Mouse (Mus musculus) cerebellum, adult (tissue): ENCODE data around the gene Bcl2l12.

Experiments used
- ATAC-seq: cut with Nextera tagmentation; 2 replicates; pipeline ENCODE4 v1.9.2; 2017; ENCODE audit warnings: mild to moderate bottlenecking, moderate library complexity, mixed read lengths; ENCODE audit not compliant: insufficient number of reproducible peaks, low FRiP score, low TSS enrichment

Bcl2l12 gene

GRCm38 (mm10) chr7:44997231-44997939, 1.1 kb downstream of the Bcl2l12 start, which contains the start of gene Irf3:
TSS of gene Irf3 (plus strand) at chr7:44997648.
- ATAC-seq, result peak; percentile 78

- no peak for ATAC-seq
Measured at GRCm38 (mm10) chr7:44996672-44997071, 1.8 kb downstream of the Bcl2l12 start.

- no peak for ATAC-seq
Measured at GRCm38 (mm10) chr7:44986879-44987718, 11.4 kb downstream of the Bcl2l12 start.

GRCm38 (mm10) chr7:44986192-44986878, 12.2 kb downstream of the Bcl2l12 start, which contains the start of gene Prmt1:
TSS of gene Prmt1 (minus strand) at chr7:44986568.
- ATAC-seq, result peak; percentile 94

- no peak for ATAC-seq
Measured at GRCm38 (mm10) chr7:44985595-44986191, 12.8 kb downstream of the Bcl2l12 start.

- ATAC-seq, result no peak
Measured at GRCm38 (mm10) chr7:44984833-44985164, 13.7 kb downstream of the Bcl2l12 start.

- ATAC-seq, result no peak
Measured at GRCm38 (mm10) chr7:44983944-44984832, 14.3 kb downstream of the Bcl2l12 start.

- ATAC-seq, result no peak
Measured at GRCm38 (mm10) chr7:44983085-44983484, 15.4 kb downstream of the Bcl2l12 start.

- no peak for ATAC-seq
Measured at GRCm38 (mm10) chr7:44981539-44981938, 17.0 kb downstream of the Bcl2l12 start.

GRCm38 (mm10) chr7:44978300-44978699, 20.2 kb downstream of the Bcl2l12 start:
- no peak for ATAC-seq

GRCm38 (mm10) chr7:44975117-44975419, 23.4 kb downstream of the Bcl2l12 start:
- ATAC-seq, result no peak

GRCm38 (mm10) chr7:44974383-44975116, 24.0 kb downstream of the Bcl2l12 start, which contains the start of gene Cpt1c:
TSS of gene Cpt1c (minus strand) at chr7:44974851.
- peak; percentile 36; the same call in 1 of the 2 replicates for ATAC-seq

GRCm38 (mm10) chr7:44973415-44974130, 24.9 kb downstream of the Bcl2l12 start:
- ATAC-seq, result no peak

GRCm38 (mm10) chr7:44971142-44971541, 27.4 kb downstream of the Bcl2l12 start:
- no peak for ATAC-seq

- ATAC-seq, result peak; percentile 84
Measured at GRCm38 (mm10) chr7:44970231-44970691, 28.3 kb downstream of the Bcl2l12 start.

- ATAC-seq, result no peak
Measured at GRCm38 (mm10) chr7:44966638-44967037, 31.9 kb downstream of the Bcl2l12 start.

- no peak for ATAC-seq
Measured at GRCm38 (mm10) chr7:44965975-44966374, 32.5 kb downstream of the Bcl2l12 start.

GRCm38 (mm10) chr7:44964990-44965389, 33.5 kb downstream of the Bcl2l12 start:
- ATAC-seq, result no peak
